Mouse (Mus musculus) naive thymus-derived CD4-positive, alpha-beta T cell, adult 2 months (primary cell): ENCODE results near the gene Olfr561.

Source experiments
- DNase-seq: peaks from one replicate; pipeline ENCODE4 v3.0.0-alpha.2; 2011; ENCODE audit warnings: low read depth

The Olfr561 gene

GRCm38 (mm10) chr7:102770921-102771320 lies at the start of gene Olfr561:
Gene Olfr561, plus strand, starts transcription at chr7:102771221.
- no peak for DNase-seq

- no peak for DNase-seq
Observed at GRCm38 (mm10) chr7:102727391-102727790, 43.6 kb upstream of the Olfr561 start, which contains the start of gene Olfr559. Gene Olfr559, minus strand, starts transcription at chr7:102727491.

- no peak for DNase-seq
Observed at GRCm38 (mm10) chr7:102733793-102734192, 37.2 kb upstream of the Olfr561 start.

DNA sequence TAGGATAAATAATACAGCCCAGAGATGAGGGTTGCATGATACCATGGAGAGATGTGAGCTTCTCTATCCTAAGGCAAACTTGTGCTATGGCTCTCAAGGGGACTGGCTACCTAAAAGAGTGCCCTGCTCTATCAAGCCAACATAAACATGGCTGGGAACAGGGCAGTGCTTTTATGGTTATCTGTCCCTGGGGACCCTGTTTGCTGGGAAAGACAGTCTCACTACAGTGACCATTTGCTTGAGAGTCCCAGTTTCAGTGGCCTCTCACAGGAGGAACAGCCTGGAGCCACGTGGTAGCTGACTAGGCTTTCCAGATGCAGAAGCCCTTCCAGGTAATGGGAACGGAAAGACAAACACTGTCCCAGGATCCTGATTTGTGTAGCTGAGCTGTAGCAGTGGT lies 33.3 kb upstream of the Olfr561 start:
- DNase-seq = no peak

DNA sequence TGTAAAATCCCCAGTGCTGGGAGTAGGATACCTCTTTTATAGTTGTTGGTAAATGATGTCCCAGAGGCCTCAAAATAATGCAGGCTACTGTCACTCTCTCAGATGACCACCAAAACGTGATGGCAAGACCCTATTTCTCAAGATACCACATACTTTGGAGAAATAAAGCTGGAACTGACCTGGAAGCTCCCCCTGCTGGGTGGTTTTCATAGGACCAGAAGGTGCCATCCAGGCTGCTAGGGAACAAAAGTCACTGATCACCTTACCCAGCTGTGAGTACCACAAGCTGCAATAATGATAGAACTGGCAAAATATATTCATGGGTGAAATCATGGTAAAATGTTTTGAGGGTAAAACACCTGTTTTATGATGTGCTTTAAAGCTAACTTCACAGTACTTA lies 18.9 kb upstream of the Olfr561 start:
- DNase-seq = peak; percentile 2

DNA sequence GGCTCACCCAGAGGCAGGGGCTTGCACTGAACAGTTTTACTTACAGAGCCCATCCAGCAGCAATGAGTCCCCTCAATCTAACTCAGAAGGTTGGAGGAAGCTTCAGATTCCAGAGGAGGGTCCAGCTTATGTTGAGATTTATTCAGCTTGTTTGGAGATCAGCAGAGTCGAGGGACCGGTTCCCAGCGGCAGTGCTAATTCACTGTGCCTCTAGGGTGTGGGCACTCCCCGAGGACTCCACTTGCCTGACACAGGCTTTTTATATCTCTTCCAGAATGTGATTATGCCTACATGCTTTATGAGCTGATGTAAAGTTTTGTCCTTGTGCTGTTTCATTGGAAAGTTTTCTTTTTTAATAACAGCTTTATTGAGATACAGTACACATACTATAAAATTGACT lies 11.8 kb upstream of the Olfr561 start, which contains the start of the genes Olfr560 and Olfr78:
Olfr560 (minus strand) TSS at position 101 of the 400 bp plus-strand sequence.
Olfr78 (minus strand) TSS at position 206 of the 400 bp plus-strand sequence.
- DNase-seq = no peak

- DNase-seq = no peak
Observed at GRCm38 (mm10) chr7:102803180-102803579, 32.2 kb downstream of the Olfr561 start, which contains the start of gene Olfr564. Gene Olfr564, plus strand, starts transcription at chr7:102803480.
